Mouse (Mus musculus): ENCODE results near the gene Best2. TPM values are rescaled to one million over a fixed set of nuclear protein-coding genes. Genes with fewer than 3 reads are reported as not detected.

Best2 gene
- polyA plus RNA-seq, 1 experiment, result 0.03 TPM

- TF ChIP-seq GATA1 (IDR thresholded peaks at IDR 0.05; ENCODE audit: low read length), result no peak
These were observed 13.6 kb upstream of the Best2 start for GRCm38 (mm10) chr8:85027922-85028321.

- no peak for TF ChIP-seq GATA1 (IDR thresholded peaks at IDR 0.05; ENCODE audit: low read length)
These were observed 13.2 kb upstream of the Best2 start for GRCm38 (mm10) chr8:85027516-85027855.

GRCm38 (mm10) chr8:85026670-85027515 is 12.6 kb upstream of the Best2 start, which contains the start of gene Trir:
TSS of gene Trir (plus strand) at chr8:85026823.
- no peak for TF ChIP-seq GATA1 (IDR thresholded peaks at IDR 0.05; ENCODE audit: low read length)

- no peak for TF ChIP-seq GATA1 (IDR thresholded peaks at IDR 0.05; ENCODE audit: low read length)
These were observed 11.0 kb upstream of the Best2 start, which contains the start of gene Asna1 for GRCm38 (mm10) chr8:85025098-85025932. TSS of gene Asna1 (minus strand) at chr8:85025281.

GRCm38 (mm10) chr8:85023846-85024245 is 9.5 kb upstream of the Best2 start:
- no peak for TF ChIP-seq GATA1 (IDR thresholded peaks at IDR 0.05; ENCODE audit: low read length)

- no peak for TF ChIP-seq GATA1 (IDR thresholded peaks at IDR 0.05; ENCODE audit: low read length)
These were observed 7.3 kb upstream of the Best2 start for GRCm38 (mm10) chr8:85021514-85022055.

GRCm38 (mm10) chr8:85017209-85017608 is 2.9 kb upstream of the Best2 start:
- TF ChIP-seq GATA1 (IDR thresholded peaks at IDR 0.05; ENCODE audit: low read length), result no peak

- TF ChIP-seq GATA1 (IDR thresholded peaks at IDR 0.05; ENCODE audit: low read length), result no peak
These were observed 2.4 kb upstream of the Best2 start for GRCm38 (mm10) chr8:85016724-85017123.

GRCm38 (mm10) chr8:85013230-85013840 is 996 bp downstream of the Best2 start:
- no peak for TF ChIP-seq GATA1 (IDR thresholded peaks at IDR 0.05; ENCODE audit: low read length)

GRCm38 (mm10) chr8:85011242-85011641 is 3.1 kb downstream of the Best2 start:
- TF ChIP-seq GATA1 (IDR thresholded peaks at IDR 0.05; ENCODE audit: low read length), result no peak

GRCm38 (mm10) chr8:85007686-85008085 is 6.6 kb downstream of the Best2 start:
- TF ChIP-seq GATA1 (IDR thresholded peaks at IDR 0.05; ENCODE audit: low read length), result no peak

- TF ChIP-seq GATA1 (IDR thresholded peaks at IDR 0.05; ENCODE audit: low read length), result no peak
These were observed 16.6 kb downstream of the Best2 start for GRCm38 (mm10) chr8:84997649-84998295.

- no peak for TF ChIP-seq GATA1 (IDR thresholded peaks at IDR 0.05; ENCODE audit: low read length)
These were observed 17.4 kb downstream of the Best2 start for GRCm38 (mm10) chr8:84996978-84997377.

GRCm38 (mm10) chr8:84995680-84996079 is 18.7 kb downstream of the Best2 start:
- TF ChIP-seq GATA1 (IDR thresholded peaks at IDR 0.05; ENCODE audit: low read length), result no peak

GRCm38 (mm10) chr8:84994375-84994774 is 20.0 kb downstream of the Best2 start:
- TF ChIP-seq GATA1 (IDR thresholded peaks at IDR 0.05; ENCODE audit: low read length), result no peak
